Mouse (Mus musculus): ENCODE measurements at regions not wholly inside any gene's neighbourhood (a gene's known extent, or its start where the extent isn't known, plus 50 kb on each side); places are given as distances from the start of the nearest gene placed in this dataset.

GRCm38 (mm10) chr2:166400304-166400703, 244.8 kb upstream of the Sulf2 start:
- TF ChIP-seq CTCF (IDR thresholded peaks at IDR 0.05; ENCODE audit: low read depth) (no peak), EP300 (IDR thresholded peaks at IDR 0.05; ENCODE audit: low read depth) (no peak)
